Mouse (Mus musculus) adipocyte (in vitro differentiated cells): ENCODE data around the gene Mapk3.
"Not testable (repeated sequence)": the region's sequence is repeated elsewhere in the genome, so short reads cannot be mapped to it uniquely, and the experiment has no call there.

ENCODE experiments used
- DNase-seq: peaks from one replicate; pipeline ENCODE4 v3.0.0-alpha.2; 2016; ENCODE audit warnings: low spot score

Mapk3 gene

DNA sequence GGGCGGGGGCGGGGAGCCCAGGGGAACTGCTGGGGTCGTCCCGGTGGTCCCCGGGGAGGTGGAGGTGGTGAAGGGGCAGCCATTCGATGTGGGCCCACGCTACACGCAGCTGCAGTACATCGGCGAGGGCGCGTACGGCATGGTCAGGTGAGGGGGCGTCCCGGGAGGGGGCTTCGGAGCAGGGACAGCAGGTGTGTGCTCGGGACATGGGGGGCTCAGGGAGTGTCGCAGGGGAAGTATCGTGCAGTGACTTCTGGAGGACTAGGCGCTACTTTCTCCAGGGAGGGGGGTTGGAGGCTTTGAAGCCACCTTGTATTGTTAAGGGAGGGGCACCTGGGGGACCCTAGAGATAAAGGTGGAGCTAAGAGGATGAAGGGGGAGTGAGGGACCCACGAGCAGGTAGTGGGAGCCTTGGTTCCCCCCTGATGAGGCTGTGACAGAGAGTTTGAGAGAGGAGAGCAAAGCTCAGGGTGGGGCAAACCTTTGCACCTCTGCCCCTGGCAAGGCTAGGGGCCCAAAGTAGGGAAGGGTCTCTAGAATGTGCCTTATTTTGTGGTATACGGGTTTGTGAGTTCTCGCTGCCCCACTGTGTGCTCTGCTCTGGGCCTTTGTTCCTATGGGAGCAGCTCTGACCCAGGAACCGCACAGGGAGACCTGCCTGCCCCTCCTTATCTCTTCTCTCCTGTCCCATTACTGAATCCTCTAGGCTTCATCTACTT, 430 bp downstream of the Mapk3 start:
- no peak for DNase-seq

DNA sequence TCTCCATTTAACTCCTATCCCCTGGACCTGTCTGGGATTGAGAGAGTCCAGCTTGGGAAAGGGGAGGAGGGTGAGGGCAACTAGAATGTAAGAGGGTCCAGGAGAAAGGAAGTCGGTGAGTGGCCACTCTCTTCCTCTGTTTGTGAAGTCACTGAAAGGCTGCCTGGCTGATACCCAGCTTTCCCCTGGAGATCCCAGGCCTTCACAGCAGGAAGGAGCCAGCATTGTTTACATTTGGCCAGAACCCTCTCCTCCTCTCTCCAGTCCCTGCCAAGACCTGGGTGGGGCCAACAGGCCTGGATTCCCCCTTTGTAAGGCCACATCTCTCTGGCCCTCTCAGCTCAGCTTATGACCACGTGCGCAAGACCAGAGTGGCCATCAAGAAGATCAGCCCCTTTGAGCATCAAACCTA, 996 bp downstream of the Mapk3 start:
- DNase-seq, result peak; percentile 74

DNA sequence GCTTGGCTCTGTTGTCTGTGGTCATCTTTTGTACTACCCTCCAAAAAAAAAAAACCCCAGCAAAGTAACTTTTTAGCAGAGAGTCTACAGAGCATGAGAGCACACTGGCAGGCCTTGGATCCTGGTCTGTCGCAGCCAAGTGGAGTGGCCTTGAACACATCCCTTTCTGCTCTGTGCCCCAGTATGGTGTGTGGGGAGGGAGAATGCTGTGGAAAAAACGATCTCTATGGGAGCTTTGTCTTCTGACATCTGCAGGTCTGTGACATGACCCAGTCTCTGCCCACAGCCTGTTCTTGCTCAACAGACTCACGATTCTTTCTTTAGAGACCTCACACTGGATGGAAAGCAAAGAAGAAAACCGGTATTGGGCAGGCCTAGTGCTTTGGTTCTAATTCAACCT, 1.6 kb downstream of the Mapk3 start:
- peak; percentile 43 for DNase-seq

DNA sequence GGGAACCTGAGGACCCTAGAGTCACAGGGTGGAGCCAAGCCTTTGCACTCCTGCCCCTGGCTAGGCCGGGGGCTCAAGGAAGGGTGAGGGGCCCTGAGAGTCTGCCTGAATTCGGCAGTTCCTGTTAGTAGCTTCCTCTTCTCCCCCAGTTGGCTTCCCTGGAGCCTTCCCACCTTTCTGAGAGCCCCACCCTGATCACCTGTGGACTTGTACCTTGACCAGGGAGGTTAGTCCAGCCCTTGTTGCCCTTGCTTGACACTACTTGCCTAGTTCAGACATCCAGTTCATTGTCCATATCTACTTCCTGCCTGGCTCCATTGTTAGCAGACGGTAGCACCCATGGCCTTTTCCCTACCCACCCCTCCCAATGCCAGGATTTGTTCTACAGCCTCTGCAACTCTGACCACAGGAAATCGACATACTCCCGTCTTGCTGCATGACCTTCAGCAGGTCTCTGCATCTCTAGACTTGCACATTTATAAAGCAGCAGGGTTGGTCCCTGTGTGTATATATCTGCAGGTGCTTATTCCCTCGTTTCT, 2.2 kb downstream of the Mapk3 start:
- DNase-seq, result peak; percentile 19

DNA sequence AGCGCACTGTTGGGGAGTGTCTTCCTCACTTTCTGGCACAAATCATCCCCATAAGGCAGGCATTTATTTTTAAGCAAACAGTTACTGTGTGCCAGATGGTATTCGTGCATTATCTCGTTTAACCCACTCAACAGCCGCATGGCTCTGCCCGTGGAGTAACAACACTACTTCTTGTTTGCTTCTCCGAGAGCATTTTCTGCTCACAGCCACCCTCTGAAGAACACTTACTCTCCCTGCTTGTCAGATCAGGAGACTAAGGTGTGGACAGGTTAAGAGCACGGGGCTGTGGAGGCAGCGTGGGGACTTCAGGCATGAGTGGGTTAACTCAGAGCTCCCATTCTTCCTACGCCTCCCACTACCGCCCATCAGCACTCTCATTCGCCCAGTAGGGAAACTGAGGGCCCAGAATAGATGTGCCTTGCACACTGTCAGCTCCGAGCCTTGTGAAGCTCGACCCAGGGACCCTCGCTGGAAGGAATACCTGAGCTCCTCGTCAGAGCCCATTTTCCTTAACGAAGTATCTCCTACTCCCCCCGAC, 3.1 kb downstream of the Mapk3 start:
- DNase-seq, result no peak

DNA sequence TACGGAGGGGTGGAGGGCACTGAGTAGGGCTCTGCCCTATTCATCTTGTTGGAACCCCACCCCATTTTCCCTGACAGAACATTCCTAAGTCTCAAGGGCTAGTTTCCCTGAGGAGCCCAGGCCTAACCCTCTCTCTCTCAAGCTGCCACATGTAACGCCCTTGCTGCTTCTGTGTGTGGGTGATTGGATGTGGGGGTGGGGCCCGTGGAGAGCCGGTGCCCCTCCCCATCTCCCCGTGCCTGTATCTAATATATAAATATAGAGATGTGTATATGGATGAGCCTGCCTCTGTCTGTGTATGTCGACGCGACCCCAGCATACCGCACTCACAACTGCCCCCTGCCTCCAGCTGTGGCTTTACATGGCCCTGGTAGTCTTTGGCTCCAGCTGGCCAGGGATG, 6.1 kb downstream of the Mapk3 start:
- no peak for DNase-seq

DNA sequence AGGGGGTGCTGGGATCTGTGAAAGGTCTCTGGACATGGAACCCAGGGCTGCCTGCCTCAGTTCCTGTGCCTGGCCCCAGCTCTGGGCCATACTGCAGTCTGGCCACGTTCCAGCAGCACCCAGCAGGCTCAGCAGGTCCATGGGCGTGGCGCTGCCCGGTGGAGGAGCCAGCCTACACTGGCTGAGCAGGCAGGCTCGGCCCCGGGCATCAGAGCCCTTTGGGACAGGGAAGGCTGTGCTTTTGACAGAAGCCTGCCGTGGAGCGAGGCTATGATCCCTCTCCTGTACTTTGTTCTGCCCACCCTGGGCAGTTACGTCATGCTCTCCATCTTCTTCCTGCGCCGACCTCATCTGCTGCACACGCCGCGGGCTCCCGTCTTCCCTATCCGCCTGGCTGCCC, 6.8 kb downstream of the Mapk3 start, which contains the start of gene Gdpd3:
Gdpd3 (plus strand) TSS at position 134 of the 400 bp plus-strand sequence.
- DNase-seq, result no peak

DNA sequence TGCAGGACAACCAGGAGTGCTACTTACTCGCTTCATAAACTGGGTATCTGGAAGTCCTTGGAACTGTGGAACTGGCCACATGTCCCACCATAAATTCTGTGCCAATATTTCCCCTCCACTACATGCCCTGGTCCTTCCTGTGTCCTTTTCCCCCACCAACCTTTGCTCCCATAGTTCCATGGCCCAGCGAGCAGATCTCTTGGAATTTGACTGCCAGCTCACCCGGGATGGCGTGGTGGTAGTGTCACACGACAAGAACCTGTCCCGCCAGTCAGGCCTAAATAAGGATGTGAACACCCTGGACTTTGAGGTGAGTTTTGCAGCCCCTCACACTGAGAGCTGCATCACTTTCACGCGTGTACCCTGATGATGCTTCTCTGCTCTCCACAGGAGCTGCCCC, 7.6 kb downstream of the Mapk3 start:
- no peak for DNase-seq

DNA sequence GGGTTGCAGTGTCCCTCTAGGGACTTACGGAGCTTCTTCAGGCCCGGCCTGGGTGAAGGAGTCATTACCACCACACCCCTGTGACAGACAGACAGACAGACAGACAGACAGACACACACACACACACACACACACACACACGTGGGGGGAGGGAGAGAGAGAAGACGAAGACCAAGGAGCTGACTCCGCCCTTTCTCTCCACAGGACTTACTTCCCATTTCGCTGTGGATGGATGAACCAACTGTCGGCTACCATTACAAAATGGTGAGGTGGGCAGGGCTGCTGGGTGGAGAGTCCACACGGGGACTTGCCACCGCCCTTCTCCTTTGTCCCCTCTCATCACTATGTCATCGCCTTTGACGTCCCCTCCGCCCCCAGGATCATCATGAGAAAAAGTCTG, 11.4 kb downstream of the Mapk3 start:
- DNase-seq, result no peak

DNA sequence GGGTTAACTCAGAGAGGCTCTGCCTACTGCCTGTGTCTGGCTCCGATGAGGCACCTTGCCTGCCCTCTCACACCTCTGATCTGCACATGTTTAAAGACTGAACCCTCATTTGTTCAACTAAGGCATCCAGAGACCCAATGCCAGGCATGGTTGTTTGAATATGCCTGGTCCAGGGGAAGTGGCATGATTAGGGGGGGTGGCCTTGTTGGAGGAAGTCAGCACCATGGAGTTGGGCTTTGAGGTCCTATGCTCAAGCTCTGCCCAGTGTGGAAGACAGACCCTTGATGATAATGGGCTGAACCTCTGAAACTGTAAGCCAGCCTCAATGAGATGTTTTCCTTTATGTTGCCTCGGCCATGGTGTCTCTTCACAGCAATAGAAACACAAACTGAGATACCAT, 13.9 kb downstream of the Mapk3 start:
- DNase-seq, result no peak

DNA sequence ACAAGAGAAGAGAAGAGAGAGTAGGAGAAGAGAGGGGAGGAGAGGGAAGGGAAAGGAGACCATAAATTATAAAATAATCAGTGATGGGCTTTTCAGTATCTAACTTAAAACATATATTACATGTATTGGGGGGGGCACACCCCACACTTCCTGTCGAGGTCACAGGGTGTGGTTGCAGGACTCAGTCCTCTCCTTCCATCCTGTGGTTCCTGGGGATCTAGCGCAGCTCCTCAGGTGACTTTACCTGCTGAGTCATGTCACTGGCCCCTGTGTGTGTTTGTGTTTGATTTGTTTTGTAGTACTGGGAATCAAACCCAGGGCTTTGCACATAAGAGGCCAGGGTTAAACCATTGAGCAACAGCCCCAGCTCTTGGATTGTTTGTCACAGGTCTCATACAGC, 15.1 kb downstream of the Mapk3 start:
- DNase-seq, result no peak

DNA sequence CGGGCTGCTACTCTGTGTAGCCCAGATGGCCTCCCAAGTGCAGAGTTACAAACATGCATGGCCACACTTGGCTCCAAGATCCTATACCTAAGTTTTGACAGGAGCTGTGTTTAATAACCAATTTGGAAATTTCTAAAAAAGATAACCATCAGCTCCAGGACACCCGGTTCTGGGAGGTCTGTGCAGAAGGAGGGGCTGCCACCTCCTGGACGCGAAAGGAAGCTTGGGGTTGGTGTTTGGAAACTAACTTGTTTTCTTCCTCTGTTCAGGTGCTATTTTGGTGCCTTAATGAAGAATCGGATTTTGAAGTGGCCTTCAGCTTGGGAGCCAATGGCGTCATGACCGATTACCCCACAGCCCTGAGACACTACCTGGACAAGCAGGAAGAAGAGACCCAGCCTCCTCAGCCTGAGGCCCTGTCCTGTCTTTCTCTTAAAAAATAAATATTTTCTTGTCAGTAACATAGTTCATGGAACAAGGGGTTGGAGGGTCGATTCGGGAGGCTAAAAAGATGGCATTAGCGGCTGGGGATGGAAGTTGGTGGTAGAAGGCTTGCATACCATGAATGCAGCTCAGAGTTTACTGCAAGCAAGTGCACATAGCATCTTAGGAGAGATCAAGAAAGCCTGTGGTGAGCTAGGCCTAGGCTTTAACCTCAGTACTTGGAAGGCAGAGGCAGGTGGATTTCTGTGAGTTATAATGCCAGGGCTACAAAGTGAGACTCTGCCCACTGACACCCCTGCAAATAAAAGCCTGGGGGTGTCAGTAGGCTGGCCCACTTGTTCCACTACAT, 16.0 kb downstream of the Mapk3 start:
- no peak for DNase-seq

DNA sequence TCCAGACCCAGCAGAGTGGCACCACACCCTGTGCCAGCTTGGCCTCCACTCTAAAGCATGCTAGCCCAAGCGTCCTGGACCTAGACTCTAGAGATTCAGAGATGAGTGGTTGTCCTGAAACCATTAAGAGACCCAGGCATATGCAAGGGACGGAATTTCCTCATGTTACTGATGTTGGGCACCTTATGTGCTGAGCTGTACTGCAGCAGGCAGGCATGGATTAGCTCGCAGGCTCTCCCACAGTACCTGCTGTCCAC, 16.5 kb downstream of the Mapk3 start:
- DNase-seq, result no peak

DNA sequence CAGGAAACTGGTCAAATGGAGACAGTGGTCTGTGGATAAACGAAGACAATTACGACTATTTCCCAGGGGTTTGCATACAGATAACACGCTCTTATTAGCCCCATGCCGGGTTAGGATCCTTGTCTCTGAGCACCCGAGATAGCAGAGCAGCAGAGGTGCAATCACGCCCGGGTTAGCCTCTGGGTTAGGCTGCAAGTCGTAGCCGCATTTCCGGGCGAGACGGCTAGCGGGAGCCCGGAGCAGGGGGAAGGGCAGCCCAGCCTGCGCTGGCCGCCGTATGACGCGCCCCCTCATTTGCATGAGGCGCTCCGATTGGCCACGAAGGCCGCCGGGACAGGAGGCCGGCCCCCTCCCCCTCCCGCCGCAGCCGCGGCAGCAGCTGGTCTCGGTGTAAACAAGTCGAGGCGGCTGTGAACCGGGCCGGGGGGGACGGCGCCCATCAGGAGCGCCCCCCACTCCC, 17.2 kb downstream of the Mapk3 start, which contains the start of gene Ypel3:
Ypel3 (plus strand) TSS at position 358 of the 460 bp plus-strand sequence.
- peak; percentile 85 for DNase-seq

DNA sequence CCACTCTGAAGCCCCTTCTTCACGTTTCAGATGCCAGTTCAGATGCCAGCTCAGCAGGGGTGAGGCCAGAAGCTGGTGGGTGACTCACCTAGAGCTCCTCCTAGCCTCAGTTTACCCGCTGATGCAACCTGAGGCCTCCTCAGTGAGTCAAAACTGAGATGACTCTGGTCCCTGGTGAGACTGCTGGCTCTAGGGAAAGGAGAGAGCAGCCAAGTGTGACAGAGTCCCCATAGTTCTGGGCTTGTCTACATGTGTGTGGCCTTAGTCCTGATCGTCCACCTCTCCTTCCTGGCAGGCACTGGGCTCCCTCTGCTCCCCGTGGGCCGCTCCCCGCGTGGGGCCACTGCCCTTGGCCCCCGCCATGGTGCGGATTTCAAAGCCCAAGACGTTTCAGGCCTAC, 18.1 kb downstream of the Mapk3 start:
- peak; percentile 75 for DNase-seq

DNA sequence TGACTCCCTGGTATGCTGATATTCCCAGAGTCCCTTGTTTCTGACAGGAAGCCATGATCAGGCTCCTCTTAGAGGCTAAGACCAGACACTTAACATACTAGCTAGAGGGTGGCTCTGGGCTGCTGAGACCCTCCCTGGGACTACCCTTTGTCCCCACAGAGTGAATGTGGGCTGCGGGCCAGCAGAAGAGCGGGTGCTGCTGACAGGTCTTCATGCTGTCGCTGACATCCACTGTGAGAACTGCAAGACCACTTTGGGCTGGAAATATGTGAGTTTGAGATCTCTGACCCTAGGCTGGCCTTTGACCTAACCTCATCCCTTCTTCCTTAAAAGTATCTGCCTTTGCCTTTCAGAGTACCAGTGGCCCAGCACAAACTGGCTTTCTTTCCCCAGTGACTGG, 18.7 kb downstream of the Mapk3 start:
- no peak for DNase-seq

DNA sequence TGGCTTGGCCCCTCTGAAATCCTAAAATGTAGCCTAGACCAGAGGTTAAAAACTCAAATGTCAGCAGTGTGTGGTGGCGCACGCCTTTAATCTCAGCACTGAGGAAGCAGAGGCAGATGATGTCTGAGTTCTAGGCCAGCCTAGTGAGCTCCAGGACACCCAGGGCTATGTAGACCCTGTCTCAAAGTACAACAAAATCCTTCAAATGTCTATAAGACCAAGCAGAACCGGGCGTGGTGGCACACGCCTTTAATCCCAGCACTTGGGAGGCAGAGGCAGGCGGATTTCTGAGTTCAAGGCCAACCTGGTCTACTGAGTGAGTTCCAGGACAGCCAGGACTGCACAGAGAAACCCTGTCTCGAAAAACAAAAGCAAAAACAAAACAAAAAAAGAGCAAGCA, 19.7 kb downstream of the Mapk3 start:
- not testable (repeated sequence) for DNase-seq

DNA sequence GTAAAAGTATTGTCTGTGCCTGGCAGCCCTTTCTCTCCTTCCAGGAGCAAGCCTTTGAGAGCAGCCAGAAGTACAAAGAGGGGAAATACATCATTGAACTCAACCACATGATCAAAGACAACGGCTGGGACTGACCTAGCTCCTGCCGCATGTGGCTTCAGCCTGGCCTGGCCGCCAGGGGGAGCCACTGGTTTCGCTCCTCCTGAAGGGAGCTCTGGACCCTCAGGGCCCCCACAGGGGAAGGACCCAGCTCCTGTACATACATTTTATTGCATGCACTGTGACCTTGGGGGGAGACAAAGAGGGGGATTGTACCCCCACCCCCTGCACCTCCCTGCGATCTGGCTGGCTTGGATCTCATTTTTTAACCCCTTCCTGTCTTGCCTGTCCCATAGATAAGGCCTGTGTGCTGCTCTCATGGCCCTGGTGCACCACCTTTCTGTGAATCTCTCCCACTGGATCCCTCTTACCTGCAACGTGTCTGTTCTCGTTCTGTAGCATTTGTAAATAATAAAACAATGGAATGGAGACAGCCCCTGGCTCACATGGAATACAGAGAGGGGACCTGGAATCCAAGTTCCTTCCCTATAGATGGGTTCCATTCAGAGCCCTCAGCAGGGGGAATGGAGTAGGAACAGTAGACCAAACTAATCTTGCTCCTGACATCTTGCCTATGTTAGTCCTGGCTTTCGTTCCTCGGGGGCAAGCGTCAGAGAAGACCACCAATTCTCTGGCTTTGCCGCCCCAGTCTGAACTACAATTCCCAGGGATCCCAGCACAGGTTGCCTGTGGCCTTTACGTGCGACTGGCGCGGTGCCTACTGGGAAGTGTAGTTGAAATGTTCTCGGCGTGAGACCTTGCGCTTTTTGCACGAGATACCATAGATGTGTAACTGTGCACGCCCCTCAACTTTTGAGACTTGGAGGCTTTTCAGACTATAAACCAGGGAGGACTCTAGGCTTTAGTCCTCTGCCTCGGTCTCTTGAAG, 20.9 kb downstream of the Mapk3 start:
- DNase-seq, result peak; percentile 52

DNA sequence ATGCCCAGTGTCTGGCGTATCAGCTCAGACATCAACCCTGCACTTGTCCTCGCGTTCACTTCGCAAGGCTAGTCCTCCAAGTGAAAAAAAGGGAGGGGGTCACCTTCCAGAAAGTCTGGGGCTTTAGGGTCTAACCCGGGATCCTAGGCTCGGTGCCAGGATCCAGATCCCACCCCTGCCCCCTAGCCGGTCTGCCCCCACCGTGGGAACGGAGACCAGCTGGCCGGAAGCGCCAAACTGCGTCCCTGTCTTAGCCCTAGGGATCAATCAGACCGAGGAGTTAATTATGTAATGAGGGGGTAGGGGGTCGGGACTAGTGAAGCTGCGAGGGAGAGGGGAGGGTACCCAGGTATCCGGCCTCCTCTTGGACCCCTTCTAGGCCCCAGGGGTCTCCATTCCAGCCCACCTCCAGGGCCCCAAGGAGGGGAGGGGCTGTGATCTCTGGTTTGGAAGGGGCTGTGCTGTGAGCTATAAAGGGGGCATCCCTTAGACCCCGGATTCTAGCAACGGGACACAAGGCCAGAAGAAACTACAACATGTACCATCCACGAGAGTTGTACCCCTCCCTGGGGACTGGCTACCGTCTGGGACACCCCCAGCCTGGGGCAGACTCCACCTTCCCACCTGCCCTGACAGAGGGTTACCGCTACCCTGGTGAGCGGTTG, 21.7 kb downstream of the Mapk3 start, which contains the start of gene Tbx6:
Tbx6 (plus strand) TSS at position 513 of the 665 bp plus-strand sequence.
- no peak for DNase-seq

DNA sequence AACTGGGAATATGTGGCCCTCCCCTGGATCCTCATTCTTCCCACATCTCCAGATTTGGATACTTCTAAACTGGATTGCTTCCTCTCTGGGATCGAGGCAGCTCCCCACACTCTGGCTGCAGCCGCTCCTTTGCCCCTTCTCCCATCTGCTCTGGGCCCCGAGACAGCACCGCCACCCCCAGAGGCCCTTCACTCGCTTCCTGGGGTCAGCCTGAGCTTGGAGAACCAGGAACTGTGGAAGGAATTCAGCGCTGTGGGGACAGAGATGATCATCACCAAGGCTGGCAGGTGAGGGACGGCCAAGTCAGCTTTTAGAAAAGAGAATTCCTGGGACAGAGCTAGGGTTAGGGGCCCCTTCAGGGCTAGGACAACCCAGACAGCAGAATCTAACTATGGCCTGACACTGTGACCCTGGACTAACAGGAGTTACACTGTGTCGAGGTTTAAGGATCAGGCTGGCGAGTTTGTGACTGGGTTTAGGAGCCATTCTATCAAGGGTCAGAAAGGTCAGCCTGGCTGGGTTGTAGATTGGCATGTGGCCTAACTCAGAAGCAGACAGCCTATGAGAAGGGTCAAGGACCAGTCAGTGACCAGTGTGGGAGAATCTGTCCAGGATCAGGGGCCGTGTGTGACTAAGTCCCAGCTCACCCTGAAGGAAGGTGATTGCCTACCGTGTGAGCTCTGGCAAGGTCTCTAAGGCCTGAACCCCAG, 22.4 kb downstream of the Mapk3 start:
- no peak for DNase-seq

DNA sequence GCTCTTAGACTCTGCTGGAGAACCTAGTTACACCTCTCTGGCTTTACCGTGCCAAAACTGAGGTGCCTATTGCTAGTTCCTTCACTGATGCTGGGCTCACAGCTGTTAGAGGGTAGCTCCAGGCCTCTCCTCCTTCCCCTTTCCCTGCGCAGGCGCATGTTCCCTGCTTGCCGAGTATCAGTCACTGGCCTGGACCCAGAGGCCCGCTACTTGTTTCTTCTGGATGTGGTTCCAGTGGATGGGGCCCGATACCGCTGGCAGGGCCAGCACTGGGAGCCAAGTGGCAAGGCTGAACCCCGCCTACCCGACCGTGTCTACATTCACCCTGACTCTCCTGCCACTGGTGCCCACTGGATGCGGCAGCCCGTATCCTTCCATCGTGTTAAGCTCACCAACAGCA, 23.3 kb downstream of the Mapk3 start:
- no peak for DNase-seq
